In genomic region chr3:79569351-79569681, GRCm38 (mm10) we compare ENCODE assay signal across 17 mouse cellular contexts. TPM values are rescaled to one million over a fixed set of nuclear protein-coding genes. Genes with fewer than 3 reads are reported as not detected.
"Had no signal": no experiment of that assay in that cellular context is flagged by ENCODE, and none has a peak within 500 bp of the region (broad histone marks: within the 10 kb centered on the region; RNA-seq: fewer than 3 reads in every experiment).

No protein-coding gene starts in this region.

- H3K4me3 ChIP-seq: lung, embryonic 15.5 days; megakaryocyte, embryonic 14.5 days; midbrain, embryonic 13.5 days; midbrain, embryonic 15.5 days; neural tube, embryonic 12.5 days; stomach, embryonic 15.5 days had no signal

- H3K27me3 ChIP-seq: lung, embryonic 15.5 days; megakaryocyte, embryonic 14.5 days; midbrain, embryonic 13.5 days; midbrain, embryonic 15.5 days; neural tube, embryonic 12.5 days; stomach, embryonic 15.5 days had no signal

- DNase-seq: lung, adult 2 months; lung, postnatal 14 days; lung, postnatal 4 days; right cerebral cortex, postnatal 14 days; thymus, adult 2 months; thymus, postnatal 25 days; thymus, postnatal 4 days had no signal

- H3K27ac ChIP-seq: midbrain, embryonic 13.5 days; midbrain, embryonic 15.5 days; neural tube, embryonic 12.5 days; stomach, embryonic 15.5 days; stomach, postnatal 0 days had no signal

- ATAC-seq: lung, postnatal 0 days; midbrain, embryonic 13.5 days; midbrain, embryonic 15.5 days had no signal

- H3K36me3 ChIP-seq: lung, embryonic 15.5 days; midbrain, embryonic 13.5 days; midbrain, embryonic 15.5 days; neural tube, embryonic 12.5 days; stomach, embryonic 15.5 days had no signal

- H3K4me2 ChIP-seq: lung, embryonic 15.5 days; midbrain, embryonic 11.5 days; midbrain, embryonic 13.5 days; midbrain, embryonic 15.5 days; neural tube, embryonic 12.5 days; stomach, embryonic 15.5 days had no signal

- H3K9ac ChIP-seq: lung, embryonic 15.5 days; midbrain, embryonic 13.5 days; midbrain, embryonic 15.5 days; neural tube, embryonic 12.5 days; stomach, embryonic 15.5 days had no signal

- H3K9me3 ChIP-seq: lung, embryonic 15.5 days; megakaryocyte, embryonic 14.5 days; midbrain, embryonic 13.5 days; midbrain, embryonic 15.5 days; neural tube, embryonic 12.5 days; stomach, embryonic 15.5 days had no signal

RNA-seq across cellular contexts. Expression of gene 4930579G24Rik, which starts 59.6 kb away (rescaled TPM):
- total RNA-seq: monocyte, adult 5-6 weeks had no signal
